Mouse (Mus musculus) monocyte, adult 2 months (primary cell): ENCODE measurements around the gene Prdm16.

Experiments
- DNase-seq, 2 experiments: peaks; one replicate each; pipeline ENCODE4 v3.0.0; 2022; ENCODE audit warnings: low spot score in 2 of 2, low read depth in 1 of 2

Gene Prdm16

DNA sequence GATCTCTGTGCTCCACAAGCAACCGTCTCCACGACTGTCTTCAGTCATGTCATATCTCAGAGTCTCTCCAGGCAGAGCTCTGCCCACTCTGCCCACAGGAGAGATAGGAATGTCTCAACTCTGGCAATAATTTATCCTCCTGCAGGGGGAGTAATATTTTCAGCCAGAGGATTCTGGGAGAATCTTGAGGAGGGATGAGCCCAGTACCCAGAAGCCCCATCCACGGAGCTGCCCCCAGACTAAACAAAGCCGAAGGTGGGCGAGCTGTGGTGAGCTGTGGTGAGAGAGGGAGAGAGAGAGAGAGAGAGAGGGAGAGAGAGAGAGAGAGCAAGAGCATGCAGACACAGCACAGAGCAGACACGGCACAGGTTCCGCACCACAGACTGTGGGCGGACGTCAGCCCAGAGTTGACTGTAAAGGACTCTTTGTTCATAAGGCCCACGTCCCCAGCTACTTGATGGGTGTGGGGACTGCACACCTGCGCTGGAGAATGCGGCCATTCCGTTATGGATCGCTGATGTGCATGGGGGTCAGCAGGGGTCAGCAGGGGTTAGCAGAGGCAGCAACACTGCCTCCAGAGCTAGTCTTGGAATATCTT is 197.1 kb downstream of the Prdm16 start:
- no peak for DNase-seq

DNA sequence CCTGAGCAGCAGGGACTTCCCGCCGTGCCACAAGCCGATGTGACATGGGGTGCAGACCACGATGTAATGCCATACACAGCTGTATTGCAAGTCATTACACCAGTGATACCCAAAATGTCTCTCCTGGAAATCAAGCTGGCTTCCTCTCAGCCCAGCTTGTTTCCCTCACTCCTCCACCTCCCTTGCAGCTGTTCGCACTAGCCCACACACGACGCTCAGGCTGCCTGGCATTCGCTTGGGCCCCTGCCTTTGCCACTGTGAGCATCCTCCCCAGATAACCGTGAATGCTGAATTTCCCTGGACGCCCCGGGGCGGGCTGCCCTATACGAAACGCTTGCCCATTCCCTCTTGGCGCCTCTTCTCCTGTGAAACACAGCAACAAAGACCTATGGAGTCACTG is 198.1 kb downstream of the Prdm16 start:
- no peak for DNase-seq

DNA sequence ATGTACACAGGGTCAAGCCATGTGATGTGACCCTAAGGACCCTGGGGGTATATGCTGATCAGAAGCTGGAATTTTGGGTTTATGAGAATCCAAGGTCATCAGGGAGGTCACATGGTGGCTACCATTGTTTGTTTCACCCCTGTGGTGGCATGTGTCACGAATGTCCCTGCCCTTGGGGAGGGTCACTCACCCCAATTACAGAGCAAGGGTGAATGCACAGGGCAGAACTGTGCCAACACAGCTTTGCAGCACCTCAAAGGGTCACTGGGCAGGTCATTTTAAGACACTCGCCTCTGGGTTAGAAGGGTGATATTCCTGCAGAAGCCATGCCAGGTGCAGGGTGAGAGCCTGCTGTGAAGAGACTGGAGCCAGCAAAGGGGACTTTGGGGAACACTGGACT is 206.9 kb downstream of the Prdm16 start:
- no peak for DNase-seq

DNA sequence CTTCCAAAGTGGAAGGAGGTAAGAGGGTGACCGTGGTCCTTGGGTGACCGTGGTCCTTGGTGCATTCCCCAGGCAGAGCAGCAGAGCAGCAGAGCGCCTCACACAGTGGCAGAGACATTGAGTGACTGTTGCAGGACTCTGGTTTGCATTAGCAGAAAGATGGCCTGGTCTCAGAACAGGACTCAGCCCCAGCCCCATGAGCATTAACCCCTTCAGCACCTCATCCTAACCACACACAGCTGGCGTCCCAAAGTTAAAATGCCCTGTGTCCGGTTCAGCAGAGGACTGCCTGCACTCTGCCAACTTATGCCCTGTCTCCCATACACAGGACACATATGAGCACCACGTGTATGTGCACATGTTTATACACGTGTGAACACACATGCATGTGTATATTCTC is 209.8 kb downstream of the Prdm16 start:
- DNase-seq: no peak

DNA sequence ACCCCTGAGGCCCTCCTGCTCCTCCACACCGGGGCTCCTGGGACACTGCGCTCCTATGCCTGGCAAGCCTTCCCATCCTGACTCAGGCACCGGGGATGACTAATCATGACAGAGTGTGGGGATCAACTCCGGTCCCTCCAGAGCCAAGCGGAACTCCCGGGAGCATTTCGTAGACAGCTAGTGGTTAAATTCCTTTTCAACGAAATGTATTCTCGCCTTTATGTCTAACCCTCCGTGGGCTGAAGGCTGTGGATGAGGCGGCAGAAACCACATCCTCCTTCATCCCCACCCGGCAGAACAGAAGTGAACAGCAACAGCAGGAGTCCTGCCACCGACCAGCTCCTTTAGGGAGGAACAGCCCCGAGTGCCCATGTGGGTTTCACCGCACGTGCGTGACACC is 211.4 kb downstream of the Prdm16 start:
- DNase-seq: no peak

DNA sequence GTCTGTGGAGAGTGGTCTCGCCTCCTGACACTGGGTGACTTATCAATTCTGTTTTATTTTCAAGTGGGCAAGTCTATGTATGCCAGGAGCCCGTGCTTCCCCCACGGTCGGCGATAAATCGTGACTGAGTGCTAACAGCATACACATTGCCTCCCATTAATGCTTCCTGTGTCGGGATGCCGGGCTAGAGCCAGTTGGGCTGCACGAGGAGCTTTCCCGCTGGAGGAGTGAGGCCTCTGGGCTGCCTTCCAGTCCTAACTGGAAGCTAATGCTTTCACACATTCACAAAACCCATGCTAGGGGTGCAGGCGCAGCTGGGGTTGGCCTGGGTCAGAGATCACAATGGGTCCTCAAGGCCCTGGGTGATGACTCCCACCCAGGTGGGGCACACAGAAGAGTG is 212.0 kb downstream of the Prdm16 start:
- no peak for DNase-seq

DNA sequence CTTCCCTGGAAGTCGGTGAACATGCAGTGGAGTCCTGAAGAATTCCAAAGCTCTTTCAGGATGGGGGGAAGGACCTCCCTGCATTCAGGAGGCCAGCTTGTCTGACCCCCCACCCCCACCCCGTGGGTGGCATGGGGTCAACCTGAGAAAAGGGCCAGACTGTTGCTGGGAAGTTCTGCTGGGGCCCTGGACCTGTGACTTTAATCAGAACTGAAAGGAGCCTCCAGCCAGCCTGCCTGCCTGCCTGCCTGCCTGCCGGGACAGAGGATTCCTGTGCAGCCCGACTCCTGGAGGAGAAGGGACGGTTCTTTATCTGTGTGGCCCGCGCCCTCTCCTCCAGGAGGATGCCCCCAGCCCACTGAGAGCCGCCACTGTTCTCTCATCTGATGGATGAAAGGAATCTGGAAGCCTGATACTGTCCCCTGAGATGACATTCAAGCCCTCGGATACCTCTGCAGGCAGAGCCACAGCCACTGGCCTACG is 214.2 kb downstream of the Prdm16 start:
- no peak for DNase-seq

DNA sequence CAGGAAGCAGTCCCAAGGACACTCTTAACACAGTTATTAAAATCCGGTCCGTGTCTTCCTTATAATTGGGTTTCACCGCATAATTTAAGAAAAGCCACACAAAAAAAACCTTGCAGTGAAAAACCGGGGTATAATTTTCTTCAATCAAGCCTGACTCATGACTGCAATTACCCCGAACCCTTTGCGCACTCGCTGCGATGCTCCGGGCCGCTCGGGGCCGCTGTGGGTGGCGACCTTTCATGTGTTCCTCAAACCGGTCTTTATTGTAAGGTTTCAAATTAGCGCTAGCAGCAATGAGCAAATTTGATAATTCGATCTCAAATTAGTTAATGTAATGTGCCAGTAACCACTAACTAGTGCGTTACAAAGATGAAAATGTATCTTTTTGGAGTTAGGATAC is 215.9 kb downstream of the Prdm16 start:
- DNase-seq: no peak

DNA sequence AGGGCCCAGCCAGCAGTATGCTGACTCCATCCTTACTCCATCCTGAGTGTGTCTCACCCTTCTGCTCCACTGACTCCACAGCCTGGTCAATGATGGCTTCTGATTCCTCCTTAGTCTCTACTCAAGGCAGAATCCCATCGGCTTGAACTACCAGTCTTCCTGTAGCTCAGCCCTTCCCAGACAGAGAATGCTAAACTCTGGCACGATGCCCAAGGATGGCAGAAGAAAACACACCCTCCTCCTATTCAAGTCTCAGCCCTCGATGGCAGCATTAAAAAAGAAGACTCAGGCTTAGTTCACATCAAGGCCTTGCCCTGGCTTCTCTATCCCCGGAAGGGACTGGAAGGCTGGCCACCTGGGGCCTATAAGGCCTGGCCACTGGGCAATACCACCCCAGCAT is 216.9 kb downstream of the Prdm16 start:
- no peak for DNase-seq

DNA sequence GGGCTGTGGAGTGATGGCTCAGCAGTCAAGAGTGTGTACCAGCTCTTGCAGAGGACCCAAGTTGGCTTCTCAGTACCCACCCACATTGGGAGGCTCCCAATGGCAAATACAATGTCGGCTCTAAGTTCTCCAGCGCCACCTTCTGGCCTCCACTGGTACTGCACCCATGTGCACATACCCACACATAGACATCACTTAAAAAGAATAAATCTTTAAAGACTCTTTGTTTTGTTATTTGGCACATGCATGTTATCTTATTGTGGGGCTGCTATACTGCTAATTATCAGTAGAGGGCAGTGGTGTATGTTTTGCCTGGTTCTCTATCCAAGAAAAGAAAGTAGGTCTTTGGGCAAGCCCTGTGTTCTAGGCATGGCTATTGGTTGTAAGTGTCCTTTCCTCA is 217.7 kb downstream of the Prdm16 start:
- no peak for DNase-seq

DNA sequence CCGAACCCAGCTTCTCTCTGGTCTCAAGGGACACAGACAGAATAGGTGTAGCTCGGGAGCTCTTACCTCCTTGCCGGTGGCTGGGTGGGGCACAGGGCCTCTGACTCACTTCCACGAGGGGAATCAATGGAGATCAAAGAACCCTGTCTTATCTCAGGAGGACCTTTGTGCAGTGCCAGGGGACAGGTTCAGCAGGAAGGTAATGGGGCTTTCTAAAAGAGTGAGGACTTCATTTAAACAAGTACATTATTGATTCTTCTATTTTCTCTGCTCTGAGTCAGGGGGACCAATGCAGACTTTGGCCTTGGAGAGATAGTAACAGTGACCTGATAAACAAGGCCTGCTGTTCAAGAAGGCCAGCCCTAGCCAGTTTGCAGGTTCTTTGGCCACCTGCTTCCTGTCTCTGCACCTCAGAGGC is 218.3 kb downstream of the Prdm16 start:
- no peak for DNase-seq

DNA sequence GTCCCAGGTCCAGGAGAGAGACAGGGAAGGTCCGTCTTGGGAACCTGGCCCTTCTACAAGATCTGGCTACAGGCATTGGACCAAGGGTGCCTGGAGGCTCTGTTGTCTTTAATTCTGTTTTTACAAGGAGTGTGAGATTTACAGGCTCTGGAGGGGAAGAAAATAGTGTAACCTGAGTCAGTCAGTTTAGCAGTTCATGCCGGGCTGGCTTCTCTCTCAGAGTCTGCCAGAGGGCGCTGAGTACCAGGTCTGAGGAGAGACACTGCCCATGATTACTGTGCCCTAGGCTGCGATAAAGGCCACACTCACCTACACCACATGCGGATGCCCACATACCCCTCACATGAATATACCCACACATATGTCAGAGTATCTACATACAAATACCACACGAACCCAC is 219.9 kb downstream of the Prdm16 start:
- no peak for DNase-seq

DNA sequence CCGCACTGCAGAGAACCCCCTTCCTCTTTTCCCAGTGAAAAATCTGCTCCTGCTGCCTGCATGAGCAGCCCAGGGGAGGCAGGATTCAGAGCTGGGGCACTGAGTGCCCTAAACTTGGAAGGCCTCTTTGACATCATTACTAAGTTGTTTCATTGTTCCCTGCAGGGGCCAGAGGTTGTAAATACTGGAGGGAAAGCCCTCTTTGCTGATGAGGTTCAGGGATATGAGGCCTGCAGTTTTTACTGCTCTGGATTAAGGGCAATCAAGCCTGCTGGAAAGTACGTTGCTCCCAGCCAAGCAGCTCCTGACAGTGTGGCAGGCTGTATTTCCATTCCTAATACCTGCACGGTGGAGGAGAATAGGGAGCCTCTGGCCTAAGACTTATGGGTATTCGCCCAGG is 221.8 kb downstream of the Prdm16 start:
- DNase-seq: no peak

DNA sequence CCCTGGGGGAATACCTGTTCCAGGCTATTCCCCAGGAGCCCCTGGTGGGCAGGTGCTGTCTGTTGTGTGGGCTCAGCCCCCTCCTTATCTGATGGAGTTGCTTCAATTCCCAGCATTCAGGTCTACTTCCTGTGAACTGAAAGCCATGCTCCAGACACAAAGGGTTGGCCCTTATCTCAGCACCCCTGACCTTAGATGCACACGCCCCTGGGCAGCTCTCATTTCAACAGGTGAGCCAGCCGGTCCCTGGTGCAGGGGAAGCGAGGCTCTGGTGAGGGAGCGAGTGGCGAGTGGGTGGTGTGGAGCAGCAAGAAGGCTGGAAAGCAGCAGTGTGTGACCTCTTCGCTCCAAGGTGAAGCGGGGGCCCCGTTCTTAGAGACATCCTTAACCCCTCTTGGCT is 226.1 kb downstream of the Prdm16 start:
- no peak for DNase-seq

DNA sequence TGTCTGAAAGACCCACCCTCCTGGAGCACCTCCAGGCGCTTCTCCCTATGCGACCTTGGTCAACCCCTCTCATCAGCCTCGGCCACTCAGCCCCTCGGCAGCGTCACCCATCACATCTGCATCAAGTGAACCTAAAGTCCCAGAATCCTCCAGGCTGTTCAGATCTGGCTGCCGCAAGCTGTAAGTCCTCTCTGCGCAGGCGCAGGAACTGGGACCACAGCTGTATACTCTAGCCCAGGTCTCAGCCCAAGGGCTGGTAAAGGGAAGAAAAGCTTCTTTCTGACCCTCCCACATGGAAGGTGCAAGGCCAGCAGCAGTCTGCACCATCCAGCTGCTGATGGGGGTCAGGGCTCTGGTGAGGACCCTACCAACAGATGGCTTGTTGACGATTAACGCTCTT is 226.8 kb downstream of the Prdm16 start:
- DNase-seq: no peak

DNA sequence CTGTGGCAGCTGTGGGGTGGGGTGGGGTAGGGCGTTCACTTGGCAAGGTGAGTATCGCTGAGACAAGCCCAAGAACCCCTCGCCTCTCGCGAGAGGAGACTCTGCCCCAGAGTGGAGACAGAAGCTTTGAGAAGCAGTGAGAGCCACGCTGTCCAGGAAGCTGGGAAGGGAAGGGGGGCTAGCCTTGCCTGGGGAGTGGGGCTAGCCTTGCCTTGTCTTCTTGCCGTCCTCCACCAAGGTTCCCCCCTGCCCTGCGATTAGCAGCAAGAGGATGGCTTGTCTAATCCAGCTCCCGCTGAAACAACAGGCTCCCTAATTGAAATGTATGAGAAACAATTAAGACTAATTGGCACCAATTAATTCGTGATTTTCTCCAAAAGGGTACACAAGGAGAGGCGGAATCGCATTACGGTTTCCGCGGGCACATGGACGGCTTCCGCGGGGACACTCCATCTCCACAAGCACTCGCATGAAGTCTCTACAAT is 227.4 kb downstream of the Prdm16 start:
- DNase-seq: no peak

DNA sequence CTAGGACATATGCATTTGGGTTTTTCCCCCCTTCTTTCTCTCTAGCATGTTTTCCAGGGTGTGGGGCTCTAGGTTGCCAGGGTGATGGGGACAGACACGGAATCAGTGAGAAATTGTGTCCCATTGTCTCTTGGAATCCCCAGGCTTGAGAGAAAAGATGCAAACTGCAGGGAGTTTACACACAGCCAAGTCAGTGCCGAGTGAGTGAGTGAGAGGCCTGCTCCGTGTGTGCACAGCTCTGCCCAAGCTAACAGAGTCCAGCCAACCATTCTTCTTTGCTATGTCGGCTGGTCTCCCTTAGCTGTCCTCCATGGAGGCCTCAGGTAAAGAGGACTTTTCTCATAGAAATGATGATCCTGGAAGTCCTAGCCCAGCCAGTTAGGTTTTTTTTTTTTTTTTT is 233.7 kb downstream of the Prdm16 start:
- DNase-seq: no peak

DNA sequence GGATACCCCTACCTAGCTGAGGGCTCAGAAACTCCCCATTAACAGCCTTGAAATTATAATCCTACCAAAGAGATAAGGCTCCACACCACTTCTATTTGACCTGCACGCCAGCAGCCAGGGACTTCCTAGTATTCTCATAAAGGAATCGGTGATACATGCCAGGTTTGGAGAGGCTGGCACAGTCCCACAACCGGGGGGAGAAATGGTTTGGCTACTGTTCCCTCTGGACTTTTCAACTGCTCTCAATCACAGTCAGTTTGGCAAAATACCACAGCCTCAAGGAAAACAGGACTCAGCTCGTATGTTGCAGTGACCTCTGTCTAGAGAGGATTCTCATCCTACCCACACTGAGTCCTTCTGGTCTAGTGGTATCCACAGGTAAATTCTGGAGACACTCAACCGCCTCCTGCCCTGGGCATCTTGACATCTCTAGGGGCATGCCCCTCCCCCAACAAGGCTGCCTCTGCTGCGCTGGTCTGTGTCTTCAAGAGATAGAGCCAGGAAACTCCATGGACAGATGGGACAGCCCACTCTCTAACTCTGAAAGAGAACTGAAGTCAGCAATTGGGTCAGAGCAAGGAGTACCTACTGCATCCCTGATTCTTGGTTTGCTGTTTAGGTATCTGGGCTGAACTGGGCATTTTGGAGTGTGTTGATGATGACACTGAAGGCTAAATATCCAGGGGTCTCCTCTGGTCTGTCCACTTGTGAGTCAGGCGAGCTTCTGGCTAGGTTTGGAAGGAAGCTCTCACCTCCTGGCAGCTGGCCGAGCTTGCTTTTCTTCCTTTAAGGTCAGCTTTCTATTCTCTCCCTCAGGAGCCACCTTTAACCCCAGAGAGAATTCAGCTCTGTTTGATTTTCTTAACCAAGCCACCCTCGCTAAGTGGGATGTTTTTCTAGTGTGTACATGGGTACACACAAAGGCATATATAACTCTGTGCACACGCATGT is 234.4 kb downstream of the Prdm16 start:
- no peak for DNase-seq

DNA sequence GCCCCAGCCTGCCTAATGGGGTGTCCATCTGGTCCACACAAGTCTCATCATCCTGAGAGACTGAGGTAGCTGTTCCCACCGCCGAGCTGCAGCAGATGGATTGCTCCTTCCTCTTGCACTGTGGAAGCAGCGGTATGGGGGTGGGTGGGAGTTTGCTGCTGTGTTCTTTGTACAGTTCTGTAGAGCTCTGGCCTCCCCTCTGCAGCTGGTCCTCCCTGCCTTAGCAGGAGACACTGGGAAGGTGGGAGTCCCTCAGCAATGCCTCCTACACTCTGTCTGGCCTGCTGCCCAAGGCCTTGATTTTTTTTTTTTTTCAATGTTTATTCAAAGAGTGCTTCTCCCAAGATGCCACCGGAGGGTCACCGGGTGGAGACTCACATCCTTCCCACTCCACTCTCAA is 235.3 kb downstream of the Prdm16 start:
- DNase-seq: no peak

DNA sequence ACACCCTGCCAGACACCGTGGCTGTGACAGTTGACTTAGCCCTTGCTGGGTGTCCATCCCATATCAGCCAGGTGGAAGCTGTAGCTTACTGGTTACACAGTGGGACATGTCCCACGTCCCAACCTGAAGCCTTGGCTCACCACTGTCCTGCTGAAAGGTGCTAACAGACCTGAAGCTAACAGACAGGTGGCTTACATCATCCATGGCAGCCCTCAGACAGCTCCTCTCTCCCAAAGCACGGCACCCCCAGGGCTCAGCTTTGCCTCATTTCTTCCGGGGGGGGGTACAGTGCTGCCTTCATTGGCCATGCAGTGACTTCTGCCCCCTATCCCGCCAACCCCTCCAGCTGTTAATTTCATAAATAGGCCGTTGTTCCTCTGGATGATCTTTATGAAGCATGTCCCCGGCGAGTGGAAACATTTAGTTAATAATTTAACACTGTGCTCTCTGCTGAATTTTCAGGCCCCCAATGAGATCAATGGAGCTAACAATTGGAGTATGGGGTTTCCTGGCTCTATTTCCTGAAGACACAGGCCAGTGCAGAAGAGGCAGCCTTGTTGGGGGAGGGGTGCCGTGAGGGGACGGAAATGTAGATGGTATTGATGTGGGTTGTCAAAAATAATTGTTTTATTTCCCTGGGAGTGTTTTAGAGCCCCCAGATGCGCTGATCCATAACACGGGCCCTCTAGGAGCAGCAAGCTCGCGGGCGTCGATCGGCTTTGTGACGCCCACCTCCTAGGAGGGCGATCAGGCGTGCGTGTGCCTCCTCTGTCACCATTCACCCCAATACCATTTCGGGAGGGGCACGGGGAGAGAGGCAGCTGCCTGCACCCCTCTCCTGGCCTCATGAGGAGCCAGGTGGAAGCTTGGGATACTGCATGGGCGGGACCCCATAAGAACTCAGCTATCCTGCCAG is 236.2 kb downstream of the Prdm16 start:
- DNase-seq: no peak

DNA sequence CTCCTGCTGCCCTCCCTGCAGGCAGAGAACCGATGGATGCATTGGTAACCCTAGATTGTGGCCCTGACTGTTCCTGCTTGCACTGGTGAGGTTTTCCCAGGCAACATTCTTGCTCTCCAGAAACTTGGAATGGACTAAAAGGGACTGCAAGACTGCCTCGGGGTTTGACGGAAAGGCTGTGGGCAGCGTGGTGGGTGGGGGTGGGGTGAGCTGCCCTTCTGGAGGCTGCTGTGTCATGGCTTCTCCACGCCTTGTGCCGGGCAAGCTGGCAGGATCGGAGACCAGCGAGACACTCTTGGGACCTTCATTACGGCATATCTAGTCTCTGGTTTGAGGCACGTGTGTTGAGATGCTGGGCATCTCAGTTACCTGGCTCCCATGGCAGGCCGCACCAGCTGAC is 237.0 kb downstream of the Prdm16 start:
- DNase-seq: no peak
